Mouse (Mus musculus) MN1 (cell line): Measurements from ENCODE around the gene Rtkn2.

ENCODE experiments used
- DNase-seq: peaks from one replicate; pipeline ENCODE4 v3.0.0-alpha.2; 2016; ENCODE audit warnings: low spot score

Rtkn2 gene

GRCm38 (mm10) chr10:68104881-68105781, 125.8 kb downstream of the Rtkn2 start:
- peak; percentile 62 for DNase-seq

DNA sequence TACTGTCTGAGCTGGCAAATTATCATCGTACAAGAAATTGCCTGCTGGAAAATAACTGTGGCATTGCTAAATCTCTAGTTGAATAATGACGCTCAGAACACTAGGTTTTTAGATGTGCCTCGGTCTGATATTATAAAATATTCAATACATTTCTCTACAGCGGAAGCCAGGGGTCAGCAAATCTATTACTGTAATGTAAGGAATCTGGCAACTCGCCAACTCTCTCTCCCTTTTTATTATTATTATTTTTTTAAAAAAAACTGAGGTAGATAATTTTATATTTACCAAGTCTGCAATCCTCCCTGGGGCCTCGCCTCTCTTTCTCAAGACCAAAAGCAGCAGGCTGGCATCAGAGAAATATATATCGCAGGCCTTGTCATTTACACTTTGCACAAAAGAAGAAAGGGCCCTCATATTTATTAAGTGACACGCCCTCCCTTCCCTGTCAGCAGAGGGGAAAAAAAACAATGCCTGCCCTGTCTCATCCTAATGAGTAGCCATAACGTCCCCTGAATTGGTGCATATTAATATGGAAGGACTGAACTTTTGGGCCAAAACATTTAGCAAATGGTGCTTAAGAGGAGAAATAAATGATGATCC, 127.1 kb downstream of the Rtkn2 start:
- peak; percentile 28 for DNase-seq

DNA sequence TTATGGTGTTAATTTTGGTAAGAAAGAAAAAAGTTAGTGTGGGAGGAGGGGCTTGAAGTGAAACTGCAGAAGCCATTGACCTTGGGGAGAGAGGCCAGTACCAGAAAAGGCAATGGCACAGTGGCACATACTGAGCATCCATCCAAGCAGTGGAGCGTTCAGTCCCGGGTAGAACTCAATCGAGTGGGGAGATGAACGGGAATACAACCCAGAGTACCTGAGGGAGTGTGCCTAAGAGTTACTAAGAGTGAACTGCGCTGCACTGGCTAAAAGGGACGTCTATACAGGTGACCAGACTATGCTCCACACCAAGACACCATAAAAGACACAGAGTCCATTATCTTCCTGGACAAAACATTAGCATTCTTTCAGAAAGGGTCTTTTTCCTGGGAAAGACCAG, 128.3 kb downstream of the Rtkn2 start:
- DNase-seq = no peak
